Mouse (Mus musculus): ENCODE results near the gene Ifi47. TPM values are rescaled to one million over a fixed set of nuclear protein-coding genes. Genes with fewer than 3 reads are reported as not detected.
"Not testable (repeated sequence)": the region's sequence is repeated elsewhere in the genome, so short reads cannot be mapped to it uniquely, and the experiment has no call there.

Ifi47 gene
- polyA plus RNA-seq (2014; fragmentation: Nextera tagmentation; extraction: Ambion mirVana), result 2.1 and 3.4 TPM in 2 replicates

DNA sequence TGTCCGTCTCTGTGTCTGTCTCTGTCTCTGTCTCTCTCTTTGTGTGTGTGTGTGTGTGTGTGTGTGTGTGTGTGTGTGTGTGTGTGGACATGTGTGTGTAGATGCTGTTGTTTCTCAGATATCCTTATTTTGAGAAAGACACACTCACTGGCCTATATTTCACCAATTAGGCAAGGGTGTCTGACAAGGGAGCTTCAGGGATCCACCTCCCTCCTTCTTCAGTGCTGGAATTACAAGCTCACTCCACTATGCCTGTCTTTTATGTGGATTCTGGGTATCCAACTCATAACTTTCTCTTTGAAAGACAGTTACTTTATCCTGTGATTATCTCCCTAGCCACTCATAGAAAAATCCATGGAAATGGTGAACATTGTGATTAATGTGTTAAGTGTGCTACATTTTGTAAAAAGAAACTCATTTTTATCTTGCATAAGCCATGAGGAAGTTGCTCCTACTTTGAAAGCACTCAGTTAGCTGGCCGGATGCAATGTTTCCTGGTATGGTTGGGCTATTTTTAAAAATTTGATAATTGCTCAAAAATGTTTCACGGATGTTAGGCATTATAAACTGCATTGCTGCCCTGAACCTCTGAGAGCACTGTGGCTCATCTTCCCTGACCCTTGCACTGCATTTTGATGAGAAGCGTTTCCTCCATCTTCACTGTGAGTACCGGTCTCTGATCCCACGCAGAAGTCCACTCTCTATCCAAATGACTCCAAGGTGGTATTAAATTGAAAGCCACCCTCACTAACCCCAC, at the start of gene Ifi47:
Gene Ifi47 (plus strand): TSS at position 587 of the 757 bp plus-strand sequence.
- not testable (repeated sequence) for H3K4me3 ChIP-seq (ENCODE audit: low read depth, low read length); H3K27ac ChIP-seq (ENCODE audit: low read depth); H3K4me1 ChIP-seq (replicated peaks; ENCODE audit: control insufficient read depth, insufficient read depth, low read length); H3K27me3 ChIP-seq (replicated peaks; ENCODE audit: control insufficient read depth, insufficient read depth, low read length); H3K9ac ChIP-seq (ENCODE audit: low read length); ATAC-seq (replicated peaks; ENCODE audit: low FRiP score, low TSS enrichment, low read depth); H3K9me3 ChIP-seq (ENCODE audit: control insufficient read depth, low read length); H3K36me3 ChIP-seq (ENCODE audit: control insufficient read depth, insufficient read depth, low read length); DNase-seq (ENCODE audit: low spot score); H3K4me2 ChIP-seq (ENCODE audit: low read length)
- WGBS, result 67% methylated on average over 6 of the region's 6 CpGs

DNA sequence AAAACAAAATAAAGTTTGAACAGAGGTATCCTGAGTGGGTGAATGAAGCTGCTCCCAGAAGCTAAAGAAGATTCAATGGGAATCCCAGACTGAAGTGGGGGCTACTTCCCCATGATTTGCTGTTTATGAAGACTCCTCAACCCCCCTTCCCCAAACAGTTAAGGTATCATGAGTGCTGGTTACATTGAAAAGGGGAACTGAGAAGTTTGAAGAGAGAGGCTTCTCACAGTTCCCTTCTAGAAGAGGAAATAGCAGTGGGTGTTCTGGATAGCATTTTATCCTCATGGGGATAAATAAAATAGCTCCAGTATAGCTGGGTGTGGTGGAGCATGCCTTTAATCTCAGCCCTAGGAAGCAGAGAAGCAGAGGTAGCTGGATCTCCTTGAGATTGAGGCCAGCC, 26.3 kb upstream of the Ifi47 start:
- not testable (repeated sequence) for DNase-seq (ENCODE audit: low spot score); H3K4me2 ChIP-seq (ENCODE audit: low read length); ATAC-seq (replicated peaks; ENCODE audit: low FRiP score, low TSS enrichment, low read depth); H3K4me3 ChIP-seq (ENCODE audit: low read depth, low read length); H3K27ac ChIP-seq (ENCODE audit: low read depth); H3K9ac ChIP-seq (ENCODE audit: low read length); H3K4me1 ChIP-seq (replicated peaks; ENCODE audit: control insufficient read depth, insufficient read depth, low read length); H3K36me3 ChIP-seq (ENCODE audit: control insufficient read depth, insufficient read depth, low read length); H3K27me3 ChIP-seq (replicated peaks; ENCODE audit: control insufficient read depth, insufficient read depth, low read length); H3K9me3 ChIP-seq (ENCODE audit: control insufficient read depth, low read length)

- H3K9ac ChIP-seq (ENCODE audit: low read length); ATAC-seq (replicated peaks; ENCODE audit: low FRiP score, low TSS enrichment, low read depth); H3K36me3 ChIP-seq (ENCODE audit: control insufficient read depth, insufficient read depth, low read length); H3K27ac ChIP-seq (ENCODE audit: low read depth); H3K9me3 ChIP-seq (ENCODE audit: control insufficient read depth, low read length); H3K4me3 ChIP-seq (ENCODE audit: low read depth, low read length); H3K27me3 ChIP-seq (replicated peaks; ENCODE audit: control insufficient read depth, insufficient read depth, low read length); H3K4me2 ChIP-seq (ENCODE audit: low read length); H3K4me1 ChIP-seq (replicated peaks; ENCODE audit: control insufficient read depth, insufficient read depth, low read length); DNase-seq (ENCODE audit: low spot score): not testable (repeated sequence)
- WGBS, result 91% methylated on average over 1 of the region's 6 CpGs
Observed at GRCm38 (mm10) chr11:49051093-49051891, 25.1 kb upstream of the Ifi47 start, which contains the start of gene 9930111J21Rik2. TSS of gene 9930111J21Rik2 (minus strand) at chr11:49051242.

- not testable (repeated sequence) for H3K9ac ChIP-seq (ENCODE audit: low read length); H3K27me3 ChIP-seq (replicated peaks; ENCODE audit: control insufficient read depth, insufficient read depth, low read length); DNase-seq (ENCODE audit: low spot score); H3K4me1 ChIP-seq (replicated peaks; ENCODE audit: control insufficient read depth, insufficient read depth, low read length); H3K4me3 ChIP-seq (ENCODE audit: low read depth, low read length); H3K4me2 ChIP-seq (ENCODE audit: low read length); H3K27ac ChIP-seq (ENCODE audit: low read depth); H3K36me3 ChIP-seq (ENCODE audit: control insufficient read depth, insufficient read depth, low read length); H3K9me3 ChIP-seq (ENCODE audit: control insufficient read depth, low read length); ATAC-seq (replicated peaks; ENCODE audit: low FRiP score, low TSS enrichment, low read depth)
- no CpG with 5 or more reads among the region's 5 CpGs for WGBS
Observed at GRCm38 (mm10) chr11:49051894-49052293, 24.5 kb upstream of the Ifi47 start.

DNA sequence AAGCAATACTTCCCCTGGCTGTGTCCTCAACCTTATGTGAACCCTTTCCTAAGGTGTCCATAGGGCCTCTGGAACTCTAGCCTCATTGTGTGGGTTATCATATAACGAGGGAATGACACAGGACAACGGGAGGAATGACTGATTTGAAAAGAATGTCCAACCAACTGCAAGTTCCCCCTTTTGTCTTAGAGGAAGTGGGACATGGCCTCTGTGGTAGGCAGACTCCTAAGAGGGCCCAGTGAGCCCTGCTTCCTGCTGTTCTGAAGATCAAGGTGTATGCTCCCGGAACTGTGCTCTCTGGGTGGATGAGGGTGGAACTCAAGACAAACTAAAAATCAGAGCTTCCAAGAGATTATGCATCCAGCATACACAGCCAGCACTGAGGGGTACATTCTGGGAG, 16.3 kb upstream of the Ifi47 start:
- H3K9ac ChIP-seq (ENCODE audit: low read length); H3K9me3 ChIP-seq (ENCODE audit: control insufficient read depth, low read length); H3K4me3 ChIP-seq (ENCODE audit: low read depth, low read length); ATAC-seq (replicated peaks; ENCODE audit: low FRiP score, low TSS enrichment, low read depth); H3K36me3 ChIP-seq (ENCODE audit: control insufficient read depth, insufficient read depth, low read length); H3K27me3 ChIP-seq (replicated peaks; ENCODE audit: control insufficient read depth, insufficient read depth, low read length); DNase-seq (ENCODE audit: low spot score); H3K27ac ChIP-seq (ENCODE audit: low read depth); H3K4me1 ChIP-seq (replicated peaks; ENCODE audit: control insufficient read depth, insufficient read depth, low read length); H3K4me2 ChIP-seq (ENCODE audit: low read length): not testable (repeated sequence)
- WGBS, result 66% methylated on average over 2 of the region's 3 CpGs

GRCm38 (mm10) chr11:49061865-49062264, 14.5 kb upstream of the Ifi47 start:
- H3K4me1 ChIP-seq (replicated peaks; ENCODE audit: control insufficient read depth, insufficient read depth, low read length); ATAC-seq (replicated peaks; ENCODE audit: low FRiP score, low TSS enrichment, low read depth); H3K27ac ChIP-seq (ENCODE audit: low read depth); H3K27me3 ChIP-seq (replicated peaks; ENCODE audit: control insufficient read depth, insufficient read depth, low read length); H3K4me3 ChIP-seq (ENCODE audit: low read depth, low read length); H3K4me2 ChIP-seq (ENCODE audit: low read length); DNase-seq (ENCODE audit: low spot score); H3K9me3 ChIP-seq (ENCODE audit: control insufficient read depth, low read length); H3K36me3 ChIP-seq (ENCODE audit: control insufficient read depth, insufficient read depth, low read length); H3K9ac ChIP-seq (ENCODE audit: low read length): not testable (repeated sequence)
- WGBS, result 65% methylated on average over 2 of the region's 2 CpGs

- not testable (repeated sequence) for H3K9me3 ChIP-seq (ENCODE audit: control insufficient read depth, low read length); H3K9ac ChIP-seq (ENCODE audit: low read length); H3K27ac ChIP-seq (ENCODE audit: low read depth); H3K36me3 ChIP-seq (ENCODE audit: control insufficient read depth, insufficient read depth, low read length); H3K4me3 ChIP-seq (ENCODE audit: low read depth, low read length); ATAC-seq (replicated peaks; ENCODE audit: low FRiP score, low TSS enrichment, low read depth); H3K27me3 ChIP-seq (replicated peaks; ENCODE audit: control insufficient read depth, insufficient read depth, low read length); H3K4me1 ChIP-seq (replicated peaks; ENCODE audit: control insufficient read depth, insufficient read depth, low read length); DNase-seq (ENCODE audit: low spot score); H3K4me2 ChIP-seq (ENCODE audit: low read length)
- 81% methylated on average over 5 of the region's 5 CpGs for WGBS
Observed at GRCm38 (mm10) chr11:49063713-49064469, 12.5 kb upstream of the Ifi47 start, which contains the start of gene Tgtp2. TSS of gene Tgtp2 (minus strand) at chr11:49064206.

- Histone ChIP-seq H3K4me2 (ENCODE audit: low read length) (no peak overlapping the region), H3K9ac (ENCODE audit: low read length) (no peak overlapping the region), H3K36me3 (ENCODE audit: control insufficient read depth, insufficient read depth, low read length) (no peaks in the 10 kb centered on the region), H3K4me3 (ENCODE audit: low read depth, low read length) (no peak overlapping the region), H3K27me3 (replicated peaks; ENCODE audit: control insufficient read depth, insufficient read depth, low read length) (no peaks in the 10 kb centered on the region), H3K27ac (ENCODE audit: low read depth) (no peak overlapping the region), H3K4me1 (replicated peaks; ENCODE audit: control insufficient read depth, insufficient read depth, low read length) (no peaks in the 10 kb centered on the region), H3K9me3 (ENCODE audit: control insufficient read depth, low read length) (no peaks in the 10 kb centered on the region)
- 94% methylated on average over 1 of the region's 1 CpGs for WGBS
- ATAC-seq (replicated peaks; ENCODE audit: low FRiP score, low TSS enrichment, low read depth) (no peak), DNase-seq (ENCODE audit: low spot score) (no peak)
Observed at GRCm38 (mm10) chr11:49068358-49068757, 8.0 kb upstream of the Ifi47 start.
